Mouse (Mus musculus) G1E (cell line): ENCODE measurements at regions not wholly inside any gene's neighbourhood (a gene's known extent, or its start where the extent isn't known, plus 50 kb on each side); places are given as distances from the start of the nearest gene placed in this dataset.

Experiments used
- CTCF ChIP-seq: IDR thresholded peaks from 2 replicates; pipeline ENCODE4 v1.5.1; 2012; ENCODE audit warnings: low read depth, low read length, inconsistent platforms, mixed read lengths
- GATA1 ChIP-seq: IDR thresholded peaks from 2 replicates; pipeline ENCODE4 v1.6.1; 2012; ENCODE audit warnings: borderline replicate concordance, low read length, inconsistent platforms, mixed read lengths
- POLR2AphosphoS5 ChIP-seq: IDR thresholded peaks from 2 replicates; pipeline ENCODE4 v1.6.1; 2012; ENCODE audit warnings: low read depth, low read length, inconsistent platforms; ENCODE audit not compliant: insufficient replicate concordance
- TAL1 ChIP-seq: conservative IDR thresholded peaks from 2 replicates; pipeline ENCODE4 v1.6.1; 2012; ENCODE audit warnings: low read depth, low read length, inconsistent platforms, mixed read lengths

DNA sequence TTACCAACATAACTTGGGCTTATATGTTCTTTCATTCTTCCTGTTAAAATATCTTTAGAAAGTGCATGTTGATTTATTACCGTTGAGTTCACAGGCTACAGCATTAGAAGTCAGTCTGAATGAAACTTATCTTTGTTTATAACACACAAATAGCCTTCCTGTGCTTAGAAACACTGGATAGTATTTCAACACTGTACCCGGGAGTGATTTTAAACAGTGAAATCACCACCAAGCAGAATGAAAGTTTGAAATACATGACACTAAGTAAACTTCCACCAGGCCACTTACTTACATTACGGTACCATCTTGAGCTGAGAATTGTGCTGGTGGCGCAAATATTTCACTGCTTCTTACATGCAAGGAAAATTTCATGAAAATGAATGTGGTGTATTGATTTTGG is 516.5 kb upstream of the Ccdc54 start:
- TF ChIP-seq GATA1 = no peak
- no peak for TF ChIP-seq CTCF
- TF ChIP-seq TAL1 = no peak
- no peak for TF ChIP-seq POLR2AphosphoS5
